Mouse (Mus musculus) heart, embryonic 14.5 days (tissue): ENCODE results near the gene Clip2. TPM values are rescaled to one million over a fixed set of nuclear protein-coding genes. Genes with fewer than 3 reads are reported as not detected.

Source experiments
- ATAC-seq: fragments of 200-750 bp; cut with Nextera tagmentation; 2 replicates; pipeline ENCODE4 v1.8.0; 2017; ENCODE audit warnings: low read depth, moderate TSS enrichment; ENCODE audit not compliant: insufficient number of reproducible peaks, insufficient read depth, low FRiP score
- H3K27ac ChIP-seq, 2 experiments: fragments of 200-500 bp in 1 of 2; fragments of 300-500 bp in 1 of 2; sonication (generic) in 1 of 2; replicated peaks in 1 of 2; 2 replicates each; pipeline ENCODE4 v1.5.1; 2012 to 2014; ENCODE audit warnings: low read depth in 2 of 2, low read length in 2 of 2, control low read depth in 1 of 2, mild to moderate bottlenecking in 1 of 2, mixed read lengths in 1 of 2; ENCODE audit not compliant: control insufficient read depth in 1 of 2, insufficient read depth in 1 of 2
- H3K27me3 ChIP-seq: fragments of 300-500 bp; sonication (generic); 2 replicates; pipeline ENCODE4 v1.6.1; 2014; ENCODE audit warnings: mild to moderate bottlenecking, low read length, control low read depth; ENCODE audit not compliant: control insufficient read depth, insufficient read depth
- H3K36me3 ChIP-seq: fragments of 300-500 bp; sonication (generic); 2 replicates; pipeline ENCODE4 v1.6.1; 2014; ENCODE audit warnings: mild to moderate bottlenecking, control low read depth, low read length, mixed read lengths; ENCODE audit not compliant: control insufficient read depth, insufficient read depth
- H3K4me1 ChIP-seq, 2 experiments: fragments of 200-500 bp in 1 of 2; fragments of 300-500 bp in 1 of 2; sonication (generic) in 1 of 2; 2 replicates each; pipeline ENCODE4 v1.6.1; 2012 to 2014; ENCODE audit warnings: low read length in 2 of 2, control low read depth in 1 of 2, mixed read lengths in 1 of 2; ENCODE audit not compliant: control insufficient read depth in 2 of 2, insufficient read depth in 2 of 2
- H3K4me2 ChIP-seq: fragments of 300-500 bp; sonication (generic); 2 replicates; pipeline ENCODE4 v1.6.1; 2014; ENCODE audit warnings: mild to moderate bottlenecking, low read length
- H3K4me3 ChIP-seq, 2 experiments: fragments of 200-500 bp in 1 of 2; fragments of 300-500 bp in 1 of 2; sonication (generic) in 1 of 2; 2 replicates each; pipeline ENCODE4 v1.5.1; 2012 to 2014; ENCODE audit warnings: low read length in 2 of 2, mild to moderate bottlenecking in 2 of 2, control low read depth in 1 of 2, low read depth in 1 of 2, moderate library complexity in 1 of 2; ENCODE audit not compliant: control insufficient read depth in 1 of 2, insufficient read depth in 1 of 2
- H3K9ac ChIP-seq: fragments of 300-500 bp; sonication (generic); 2 replicates; pipeline ENCODE4 v1.6.1; 2014; ENCODE audit warnings: mild to moderate bottlenecking, low read length
- H3K9me3 ChIP-seq: fragments of 300-500 bp; sonication (generic); 2 replicates; pipeline ENCODE4 v1.6.1; 2016; ENCODE audit warnings: low read length, control low read depth; ENCODE audit not compliant: control insufficient read depth
- WGBS: fragments of 180-500 bp; shearing (Covaris S2); extraction: QIAGEN DNeasy Blood & Tissue Kit; methylation state at CpG from one replicate; pipeline ENCODE4 v1.1.7; 2014; 5-methylcytosine and 5-hydroxymethylcytosine counted together
- polyA plus RNA-seq: library from polyadenylated mRNA; unstranded; fragments of >200 nt; fragmentation: Nextera tagmentation; extraction: Ambion mirVana; gene quantifications from 2 replicates; pipeline ENCODE4 v1.2.1, GENCODE M21; 2014

Gene Clip2
- polyA plus RNA-seq, 1 experiment from 2014 or later: 1.9 TPM

- H3K36me3 ChIP-seq: peaks cover 52% of the 10 kb centered on the region
- no peak for ATAC-seq
These were observed 56.4 kb downstream of the Clip2 start for GRCm38 (mm10) chr5:134495796-134496195.

GRCm38 (mm10) chr5:134494142-134494541 is 58.1 kb downstream of the Clip2 start:
- no peak overlapping the region for H3K9ac ChIP-seq
- no peaks in the 10 kb centered on the region for H3K27me3 ChIP-seq
- no peak overlapping the region for H3K4me3 ChIP-seq
- no peak overlapping the region for H3K4me2 ChIP-seq
- peaks cover 58% of the 10 kb centered on the region for H3K36me3 ChIP-seq
- no peak overlapping the region for H3K27ac ChIP-seq
- H3K4me1 ChIP-seq: no peaks in the 10 kb centered on the region
- H3K9me3 ChIP-seq: no peaks in the 10 kb centered on the region
- no peak; the same call in 1 of the 2 replicates for ATAC-seq
- WGBS: 52% methylated on average over 11 of the region's 11 CpGs

More at GRCm38 (mm10) chr5:134495796-134496195, 56.4 kb downstream of the Clip2 start:
- Histone ChIP-seq H3K9ac (no peak overlapping the region), H3K9me3 (no peaks in the 10 kb centered on the region), H3K27me3 (no peaks in the 10 kb centered on the region), H3K4me3 (no peak overlapping the region), H3K4me1 (no peaks in the 10 kb centered on the region), H3K4me2 (no peak overlapping the region), H3K27ac (no peak overlapping the region)
- WGBS: 77% methylated on average over 4 of the region's 4 CpGs

GRCm38 (mm10) chr5:134492956-134493355 is 59.3 kb downstream of the Clip2 start:
- H3K9ac ChIP-seq: no peak overlapping the region
- WGBS: 94% methylated on average over 4 of the region's 4 CpGs
- H3K36me3 ChIP-seq: peaks cover 52% of the 10 kb centered on the region

GRCm38 (mm10) chr5:134491712-134492417 is 60.4 kb downstream of the Clip2 start:
- Histone ChIP-seq H3K9me3 (no peaks in the 10 kb centered on the region), H3K4me3 (no peak overlapping the region), H3K27me3 (no peaks in the 10 kb centered on the region), H3K4me2 (no peak overlapping the region), H3K9ac (0 out of 2 replicates have a peak overlapping the region, but pooled peaks have one; percentile 41), H3K27ac (0 out of 4 replicates have a peak overlapping the region, but pooled peaks of 1 of the 2 experiments have one; percentile 37), H3K36me3 (peaks cover 41% of the 10 kb centered on the region), H3K4me1 (no peaks in the 10 kb centered on the region)
- 25% methylated on average over 18 of the region's 18 CpGs for WGBS
- ATAC-seq: no peak

More at GRCm38 (mm10) chr5:134492956-134493355, 59.3 kb downstream of the Clip2 start:
- Histone ChIP-seq H3K4me3 (no peak overlapping the region), H3K27ac (no peak overlapping the region), H3K27me3 (no peaks in the 10 kb centered on the region), H3K4me1 (no peaks in the 10 kb centered on the region), H3K4me2 (no peak overlapping the region), H3K9me3 (no peaks in the 10 kb centered on the region)
- ATAC-seq: no peak

GRCm38 (mm10) chr5:134491206-134491605 is 61.0 kb downstream of the Clip2 start:
- Histone ChIP-seq H3K4me3 (no peak overlapping the region), H3K4me2 (no peak overlapping the region), H3K27me3 (no peaks in the 10 kb centered on the region), H3K27ac (no peak overlapping the region), H3K9ac (no peak overlapping the region), H3K36me3 (peaks cover 36% of the 10 kb centered on the region), H3K4me1 (no peaks in the 10 kb centered on the region), H3K9me3 (no peaks in the 10 kb centered on the region)
- ATAC-seq: no peak
- 84% methylated on average over 2 of the region's 2 CpGs for whole genome bisulfite sequencing

GRCm38 (mm10) chr5:134490465-134490864 is 61.8 kb downstream of the Clip2 start:
- H3K27ac ChIP-seq: no peak overlapping the region
- H3K9me3 ChIP-seq: no peaks in the 10 kb centered on the region
- no peak overlapping the region for H3K4me3 ChIP-seq
- no peaks in the 10 kb centered on the region for H3K27me3 ChIP-seq
- H3K9ac ChIP-seq: no peak overlapping the region
- H3K4me2 ChIP-seq: no peak overlapping the region
- WGBS: 85% methylated on average over 12 of the region's 12 CpGs
- peaks cover 34% of the 10 kb centered on the region for H3K36me3 ChIP-seq
- H3K4me1 ChIP-seq: no peaks in the 10 kb centered on the region
- ATAC-seq: no peak

GRCm38 (mm10) chr5:134489583-134489982 is 62.7 kb downstream of the Clip2 start:
- Histone ChIP-seq H3K4me3 (no peak overlapping the region), H3K9ac (no peak overlapping the region), H3K36me3 (peaks cover 29% of the 10 kb centered on the region), H3K4me1 (no peaks in the 10 kb centered on the region), H3K4me2 (0 out of 2 replicates have a peak overlapping the region, but pooled peaks have one; percentile 31), H3K27me3 (no peaks in the 10 kb centered on the region), H3K9me3 (no peaks in the 10 kb centered on the region), H3K27ac (no peak overlapping the region)
- ATAC-seq: no peak
- 27% methylated on average over 9 of the region's 9 CpGs for WGBS
